In genomic region chr2:11161336-11161735, GRCm38 (mm10) we compare ENCODE assay signal across 21 mouse cellular contexts. TPM values are rescaled to one million over a fixed set of nuclear protein-coding genes. Genes with fewer than 3 reads are reported as not detected.
DNase-seq lines count a peak whose midpoint lies in the region; ATAC-seq and TF ChIP-seq lines count a peak whose summit lies in the region.
"Had no signal": no experiment of that assay in that cellular context is flagged by ENCODE, and none has a peak within 500 bp of the region (broad histone marks: within the 10 kb centered on the region; RNA-seq: fewer than 3 reads in every experiment).

No protein-coding gene starts in this region.

- DNase-seq in heart, adult 2 months: no peak
- peak; percentile 53 for DNase-seq in thymus, adult 2 months
- DNase-seq in thymus, postnatal 4 days: no peak
- no peak for DNase-seq in stomach, postnatal 0 days (ENCODE audit: low spot score)
- no peak for DNase-seq in hindbrain, embryonic 11.5 days (ENCODE audit: low spot score)
- DNase-seq in testis, postnatal 10 days (ENCODE audit: low spot score): no peak
- DNase-seq: adrenal gland, postnatal 10 days; cerebellum, adult 11 months; cerebellum, postnatal 25 days; embryo, embryonic 11 days; heart, postnatal 14 days; left cerebral cortex, postnatal 4 days; lung, adult 2 months had no signal

- no peaks in the 10 kb centered on the region for H3K4me1 ChIP-seq in heart, adult 2 months (ENCODE audit: control insufficient read depth, insufficient read depth, low read length)
- H3K4me1 ChIP-seq in heart, embryonic 12.5 days (replicated peaks): no peaks in the 10 kb centered on the region
- H3K4me1 ChIP-seq in thymus, adult 2 months (replicated peaks; ENCODE audit: control insufficient read depth, insufficient read depth, low read length): peaks cover 16% of the 10 kb centered on the region
- no peaks in the 10 kb centered on the region for H3K4me1 ChIP-seq in stomach, postnatal 0 days (replicated peaks; ENCODE audit: control insufficient read depth, insufficient read depth)
- H3K4me1 ChIP-seq in hindbrain, embryonic 11.5 days (replicated peaks; ENCODE audit: control insufficient read depth, insufficient read depth, low read length): no peaks in the 10 kb centered on the region
- H3K4me1 ChIP-seq: hindbrain, embryonic 13.5 days had no signal

- H3K4me3 ChIP-seq in heart, adult 2 months: no peak overlapping the region
- H3K4me3 ChIP-seq in heart, embryonic 12.5 days: no peak overlapping the region
- no peak overlapping the region for H3K4me3 ChIP-seq in thymus, adult 2 months (ENCODE audit: control insufficient read depth, insufficient read depth, low read length)
- no peak overlapping the region for H3K4me3 ChIP-seq in stomach, postnatal 0 days (ENCODE audit: low read depth, low read length)
- H3K4me3 ChIP-seq in hindbrain, embryonic 11.5 days (ENCODE audit: low read depth, low read length): no peak overlapping the region
- H3K4me3 ChIP-seq: hindbrain, embryonic 13.5 days; left cerebral cortex, adult 2 months; megakaryocyte, embryonic 14.5 days had no signal

- H3K9ac ChIP-seq in heart, adult 2 months (ENCODE audit: low read depth, low read length): no peak overlapping the region
- H3K9ac ChIP-seq in heart, embryonic 12.5 days: no peak overlapping the region
- H3K9ac ChIP-seq in stomach, postnatal 0 days (ENCODE audit: low read length): no peak overlapping the region
- H3K9ac ChIP-seq in hindbrain, embryonic 11.5 days (ENCODE audit: low read depth, low read length): no peak overlapping the region
- H3K9ac ChIP-seq: hindbrain, embryonic 13.5 days had no signal

- TF ChIP-seq EP300 in heart, adult 2 months (IDR thresholded peaks at IDR 0.05; ENCODE audit: insufficient read depth, low read depth, low read length): no peak
- no peak for TF ChIP-seq EP300 in stomach, postnatal 0 days (optimal IDR thresholded peaks at IDR 0.05)

- no peak overlapping the region for H3K4me2 ChIP-seq in heart, embryonic 12.5 days
- H3K4me2 ChIP-seq in stomach, postnatal 0 days (replicated peaks; ENCODE audit: low read depth): no peak overlapping the region
- H3K4me2 ChIP-seq in hindbrain, embryonic 11.5 days (replicated peaks; ENCODE audit: low read depth, low read length): no peak overlapping the region
- H3K4me2 ChIP-seq: heart, embryonic 11.5 days; hindbrain, embryonic 13.5 days had no signal

- no peaks in the 10 kb centered on the region for H3K27me3 ChIP-seq in heart, adult 2 months (ENCODE audit: control insufficient read depth, insufficient read depth, low read length)
- H3K27me3 ChIP-seq in heart, embryonic 12.5 days (replicated peaks): no peaks in the 10 kb centered on the region
- H3K27me3 ChIP-seq in thymus, adult 2 months (ENCODE audit: control insufficient read depth, insufficient read depth, low read length): no peaks in the 10 kb centered on the region
- H3K27me3 ChIP-seq in stomach, postnatal 0 days (ENCODE audit: control insufficient read depth, insufficient read depth, low read length): no peaks in the 10 kb centered on the region
- H3K27me3 ChIP-seq in hindbrain, embryonic 11.5 days (ENCODE audit: control insufficient read depth, insufficient read depth, low read length): no peaks in the 10 kb centered on the region
- H3K27me3 ChIP-seq: hindbrain, embryonic 13.5 days; megakaryocyte, embryonic 14.5 days had no signal

- H3K79me2 ChIP-seq in heart, adult 2 months (replicated peaks; ENCODE audit: control insufficient read depth, insufficient read depth, low read length): no peaks in the 10 kb centered on the region

- H3K9me3 ChIP-seq in heart, embryonic 12.5 days (replicated peaks): no peaks in the 10 kb centered on the region; the same call in 1 of the 2 replicates
- H3K9me3 ChIP-seq in stomach, postnatal 0 days (ENCODE audit: control insufficient read depth, low read length): no peaks in the 10 kb centered on the region
- H3K9me3 ChIP-seq in hindbrain, embryonic 11.5 days (ENCODE audit: control insufficient read depth, low read length): no peaks in the 10 kb centered on the region
- H3K9me3 ChIP-seq: hindbrain, embryonic 13.5 days; megakaryocyte, embryonic 14.5 days had no signal

- peak; percentile 30 for TF ChIP-seq CTCF in heart, adult 2 months (IDR thresholded peaks at IDR 0.05)
- no peak for TF ChIP-seq CTCF in thymus, adult 2 months (IDR thresholded peaks at IDR 0.05; ENCODE audit: borderline replicate concordance, control insufficient read depth, extremely low read depth, insufficient read depth, low read length, poor library complexity)
- TF ChIP-seq CTCF in stomach, postnatal 0 days (IDR thresholded peaks at IDR 0.05; ENCODE audit: low read depth): peak; percentile 21; the same call in 1 of the 2 replicates

- ATAC-seq in heart, embryonic 12.5 days (ENCODE audit: insufficient number of reproducible peaks, low FRiP score): no peak
- no peak for ATAC-seq in stomach, postnatal 0 days (ENCODE audit: low FRiP score, low TSS enrichment)
- no peak for ATAC-seq in hindbrain, embryonic 11.5 days (ENCODE audit: low FRiP score)
- ATAC-seq: forebrain, embryonic 16.5 days; intestine, embryonic 16.5 days; midbrain, embryonic 16.5 days had no signal

- no peaks in the 10 kb centered on the region for H3K36me3 ChIP-seq in heart, adult 2 months (ENCODE audit: control insufficient read depth, insufficient read depth, low read length)
- no peaks in the 10 kb centered on the region for H3K36me3 ChIP-seq in heart, embryonic 12.5 days
- H3K36me3 ChIP-seq in thymus, adult 2 months (ENCODE audit: control insufficient read depth, insufficient read depth, low read length): no peaks in the 10 kb centered on the region
- no peaks in the 10 kb centered on the region for H3K36me3 ChIP-seq in stomach, postnatal 0 days (ENCODE audit: control insufficient read depth, insufficient read depth, low read length)
- H3K36me3 ChIP-seq in hindbrain, embryonic 11.5 days (ENCODE audit: control insufficient read depth, insufficient read depth, low read length): no peaks in the 10 kb centered on the region
- H3K36me3 ChIP-seq: hindbrain, embryonic 13.5 days had no signal

- intact Hi-C loops in heart, adult 2 months (cut with DNase I): loop anchor here (5.0 kb wide), 1 partner anchor 126 kb away; no protein-coding TSS in a partner anchor

- WGBS in heart, adult 2 months: 77% methylated on average over 4 of the region's 4 CpGs
- WGBS in heart, embryonic 12.5 days: 83% methylated on average over 4 of the region's 4 CpGs
- 91% methylated on average over 4 of the region's 4 CpGs for WGBS in thymus, adult 2 months
- WGBS in stomach, postnatal 0 days: 89% methylated on average over 4 of the region's 4 CpGs
- WGBS in hindbrain, embryonic 11.5 days: 91% methylated on average over 4 of the region's 4 CpGs

- no peak for TF ChIP-seq POLR2A in heart, adult 2 months (IDR thresholded peaks at IDR 0.05; ENCODE audit: insufficient read depth, low read depth, low read length)
- no peak for TF ChIP-seq POLR2A in thymus, adult 2 months (IDR thresholded peaks at IDR 0.05; ENCODE audit: control insufficient read depth, extremely low read depth, insufficient read depth, low read length, poor library complexity)

- no peak overlapping the region for H3K27ac ChIP-seq in heart, adult 2 months
- no peak overlapping the region for H3K27ac ChIP-seq in heart, embryonic 12.5 days (ENCODE audit: poor library complexity, severe bottlenecking)
- no peak overlapping the region for H3K27ac ChIP-seq in thymus, adult 2 months (ENCODE audit: control insufficient read depth, insufficient read depth, low read length)
- H3K27ac ChIP-seq in stomach, postnatal 0 days (replicated peaks): no peak overlapping the region
- no peak overlapping the region for H3K27ac ChIP-seq in hindbrain, embryonic 11.5 days (ENCODE audit: low read depth, low read length)
- H3K27ac ChIP-seq: hindbrain, embryonic 13.5 days; left cerebral cortex, adult 2 months had no signal

RNA-seq across cellular contexts. Expression of gene Prkcq, which starts 10.6 kb away (rescaled TPM):
- total RNA-seq in heart, adult 2 months (2021): 1 to 10 TPM; 2.6 to 3.3 TPM
- polyA plus RNA-seq in heart, adult 2 months (2012; rRNA removed): 1.1 and 1.5 TPM in 2 replicates
- polyA plus RNA-seq in heart, embryonic 12.5 days (2016; fragmentation: Nextera tagmentation; extraction: Ambion mirVana): 1.1 and 1.5 TPM in 2 replicates
- polyA plus RNA-seq in thymus, adult 2 months (2012; rRNA removed): 48.4 and 48.5 TPM in 2 replicates
- polyA plus RNA-seq in stomach, postnatal 0 days (2015; fragmentation: Nextera tagmentation; extraction: Ambion mirVana): 0.91 and 1.2 TPM in 2 replicates
- polyA plus RNA-seq in hindbrain, embryonic 11.5 days (2014; fragmentation: Nextera tagmentation; extraction: Ambion mirVana): 3.1 and 3.7 TPM in 2 replicates

Comparison
In these comparisons a context has a peak if more than half of its experiments do, and no peak if none do; other contexts are left out.
1. RNA of gene Prkcq, which starts 10.6 kb away (polyA plus RNA-seq): 48.4 to 48.5 TPM in thymus, adult 2 months; 3.1 to 3.7 TPM in hindbrain, embryonic 11.5 days, 1.1 to 1.5 TPM in heart, adult 2 months, 1.1 to 1.5 TPM in heart, embryonic 12.5 days and 0.91 to 1.2 TPM in stomach, postnatal 0 days; every median in the first group is over 10 times any median in the second.